Mouse (Mus musculus): Measurements from ENCODE around the gene Pak4. TPM values are rescaled to one million over a fixed set of nuclear protein-coding genes. Genes with fewer than 3 reads are reported as not detected.
A peak's percentile ranks its signal among the peaks of the same experiment; 100 is the strongest.

Pak4 gene
- 12.3 and 15.6 TPM in 2 replicates for polyA plus RNA-seq (2014; fragmentation: Nextera tagmentation; extraction: Ambion mirVana)

- under 1% methylated on average over 66 of the region's 66 CpGs for WGBS
- H3K4me1 ChIP-seq (ENCODE audit: control insufficient read depth, insufficient read depth, low read length) = peaks cover 17% of the 10 kb centered on the region
- peak within 1 kb of the TSS; percentile 89 for H3K27ac ChIP-seq (replicated peaks; ENCODE audit: low read depth, low read length)
- ATAC-seq (ENCODE audit: low FRiP score, low TSS enrichment) (peak; percentile 95), DNase-seq (peak; percentile 99)
- peak within 1 kb of the TSS; percentile 65 for H3K4me3 ChIP-seq (replicated peaks; ENCODE audit: low read depth, low read length)
- no peaks in the 10 kb centered on the region for H3K27me3 ChIP-seq (ENCODE audit: control insufficient read depth, insufficient read depth, low read length)
- H3K36me3 ChIP-seq (ENCODE audit: control insufficient read depth, insufficient read depth, low read length) = no peaks in the 10 kb centered on the region
- H3K9me3 ChIP-seq (ENCODE audit: control insufficient read depth, low read length) = no peaks in the 10 kb centered on the region
- H3K9ac ChIP-seq (replicated peaks; ENCODE audit: low read length) = peak within 1 kb of the TSS; percentile 62
- peak within 1 kb of the TSS; percentile 90 for H3K4me2 ChIP-seq (ENCODE audit: low read length)
These were observed at the start of gene Pak4, which contains the start of gene Samd4b for GRCm38 (mm10) chr7:28597642-28598446. Gene Pak4, minus strand, starts transcription at chr7:28598185. Gene Samd4b, minus strand, starts transcription at chr7:28598144.

DNA sequence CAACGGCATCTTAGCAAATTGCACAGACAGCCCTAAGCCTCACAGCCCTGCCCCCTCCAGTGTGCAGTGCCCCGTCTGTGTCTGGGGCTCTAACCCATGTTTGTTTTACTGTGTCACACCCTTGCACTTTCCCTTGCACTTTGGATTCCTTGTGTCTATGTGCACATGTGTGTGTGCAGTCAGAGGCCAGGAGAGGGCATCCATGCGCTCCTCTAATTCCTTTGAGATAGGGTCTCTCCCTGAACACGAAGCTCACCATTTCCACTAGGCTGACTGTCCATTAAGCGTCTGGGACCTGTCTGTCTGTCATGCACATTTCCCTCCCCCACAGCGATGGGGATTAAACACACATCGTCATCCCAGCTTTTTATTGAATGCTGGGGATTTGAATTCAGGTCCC is 49.0 kb upstream of the Pak4 start:
- no peak overlapping the region for H3K4me2 ChIP-seq (ENCODE audit: low read length)
- DNase-seq (no peak), ATAC-seq (ENCODE audit: low FRiP score, low TSS enrichment) (no peak)
- no peak overlapping the region for H3K27ac ChIP-seq (replicated peaks; ENCODE audit: low read depth, low read length)
- no peaks in the 10 kb centered on the region for H3K9me3 ChIP-seq (ENCODE audit: control insufficient read depth, low read length)
- H3K9ac ChIP-seq (replicated peaks; ENCODE audit: low read length) = no peak overlapping the region
- no peaks in the 10 kb centered on the region for H3K36me3 ChIP-seq (ENCODE audit: control insufficient read depth, insufficient read depth, low read length)
- no peaks in the 10 kb centered on the region for H3K27me3 ChIP-seq (ENCODE audit: control insufficient read depth, insufficient read depth, low read length)
- H3K4me1 ChIP-seq (ENCODE audit: control insufficient read depth, insufficient read depth, low read length) = no peaks in the 10 kb centered on the region
- H3K4me3 ChIP-seq (replicated peaks; ENCODE audit: low read depth, low read length) = no peak overlapping the region
- 54% methylated on average over 7 of the region's 7 CpGs for WGBS

DNA sequence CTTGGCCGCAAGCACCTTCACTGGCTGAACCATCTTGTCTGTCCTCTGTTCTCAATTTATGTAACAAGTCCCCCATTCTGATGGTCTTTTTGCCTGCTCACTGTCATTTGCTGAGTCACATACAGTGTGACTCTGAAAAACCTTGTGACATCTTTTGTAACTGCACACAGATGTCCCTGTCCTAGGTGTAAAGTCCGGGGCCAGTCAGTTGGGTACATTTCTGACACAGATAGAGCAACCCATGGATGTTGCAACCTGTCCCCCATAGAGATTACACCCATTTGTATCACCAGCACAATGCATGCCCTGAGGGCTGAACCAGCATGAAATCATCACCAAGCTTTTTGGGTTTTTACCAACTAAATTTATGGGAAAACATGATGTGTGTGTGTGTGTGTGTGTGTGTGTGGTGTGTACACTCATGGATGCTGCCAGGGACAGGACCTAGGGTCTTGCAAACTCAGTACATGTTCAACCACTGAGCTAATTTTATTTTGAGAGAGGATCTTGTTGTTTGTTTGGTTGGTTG is 48.0 kb upstream of the Pak4 start:
- ATAC-seq (ENCODE audit: low FRiP score, low TSS enrichment) (no peak), DNase-seq (no peak)
- H3K4me3 ChIP-seq (replicated peaks; ENCODE audit: low read depth, low read length) = no peak overlapping the region
- no peaks in the 10 kb centered on the region for H3K4me1 ChIP-seq (ENCODE audit: control insufficient read depth, insufficient read depth, low read length)
- no peaks in the 10 kb centered on the region for H3K27me3 ChIP-seq (ENCODE audit: control insufficient read depth, insufficient read depth, low read length)
- H3K27ac ChIP-seq (replicated peaks; ENCODE audit: low read depth, low read length) = no peak overlapping the region
- no peak overlapping the region for H3K4me2 ChIP-seq (ENCODE audit: low read length)
- no peak overlapping the region for H3K9ac ChIP-seq (replicated peaks; ENCODE audit: low read length)
- no peaks in the 10 kb centered on the region for H3K36me3 ChIP-seq (ENCODE audit: control insufficient read depth, insufficient read depth, low read length)
- 93% methylated on average over 2 of the region's 2 CpGs for WGBS
- H3K9me3 ChIP-seq (ENCODE audit: control insufficient read depth, low read length) = no peaks in the 10 kb centered on the region

DNA sequence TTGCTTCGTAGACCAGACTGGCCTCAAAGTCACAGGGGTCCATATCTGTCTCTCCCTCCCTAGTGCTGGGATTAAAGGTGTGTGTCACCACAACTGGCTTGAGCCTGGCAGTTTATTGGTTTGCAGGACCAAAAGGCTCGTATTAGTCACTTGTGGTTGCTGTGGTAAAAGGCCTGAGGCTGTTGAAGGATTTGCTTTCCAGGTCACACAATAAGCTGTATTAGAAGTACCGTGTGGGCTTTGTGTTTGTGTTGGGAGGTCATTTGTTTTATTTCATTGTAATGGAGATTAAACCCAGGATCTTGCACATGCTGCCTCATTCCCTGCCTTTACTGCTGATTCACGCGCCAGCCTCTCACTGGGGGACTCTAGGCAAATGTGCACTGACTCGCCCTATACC is 47.4 kb upstream of the Pak4 start:
- 36% methylated on average over 6 of the region's 6 CpGs for WGBS
- Histone ChIP-seq H3K4me1 (ENCODE audit: control insufficient read depth, insufficient read depth, low read length) (no peaks in the 10 kb centered on the region), H3K9me3 (ENCODE audit: control insufficient read depth, low read length) (no peaks in the 10 kb centered on the region), H3K4me3 (replicated peaks; ENCODE audit: low read depth, low read length) (no peak overlapping the region), H3K9ac (replicated peaks; ENCODE audit: low read length) (no peak overlapping the region), H3K27ac (replicated peaks; ENCODE audit: low read depth, low read length) (no peak overlapping the region), H3K4me2 (ENCODE audit: low read length) (no peak overlapping the region), H3K36me3 (ENCODE audit: control insufficient read depth, insufficient read depth, low read length) (no peaks in the 10 kb centered on the region), H3K27me3 (ENCODE audit: control insufficient read depth, insufficient read depth, low read length) (no peaks in the 10 kb centered on the region)
- no peak for ATAC-seq (ENCODE audit: low FRiP score, low TSS enrichment)
- no peak for DNase-seq

- WGBS = 92% methylated on average over 8 of the region's 8 CpGs
These were observed 43.6 kb upstream of the Pak4 start for GRCm38 (mm10) chr7:28641546-28641945.

DNA sequence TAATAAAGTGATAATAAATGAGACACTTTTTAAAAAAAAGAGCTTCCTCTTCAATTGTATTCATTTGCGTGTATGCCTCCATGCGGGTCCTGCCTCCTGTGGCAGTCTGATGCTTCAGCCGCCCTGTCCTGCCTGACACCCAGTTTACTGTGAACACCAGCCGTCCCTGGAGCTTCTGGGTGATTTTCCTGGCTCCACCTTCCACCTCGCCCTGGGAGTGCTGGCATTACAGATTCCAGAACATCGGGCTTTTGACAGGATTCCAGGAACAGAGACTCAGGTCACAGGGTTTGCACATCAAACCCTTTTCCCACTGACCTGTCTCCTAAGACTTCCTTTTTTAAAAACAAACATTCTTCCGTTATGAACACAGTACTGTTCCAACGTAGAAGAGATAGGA is 39.5 kb upstream of the Pak4 start:
- DNase-seq (no peak), ATAC-seq (ENCODE audit: low FRiP score, low TSS enrichment) (no peak)
- Histone ChIP-seq H3K27ac (replicated peaks; ENCODE audit: low read depth, low read length) (no peak overlapping the region), H3K27me3 (ENCODE audit: control insufficient read depth, insufficient read depth, low read length) (no peaks in the 10 kb centered on the region), H3K9me3 (ENCODE audit: control insufficient read depth, low read length) (no peaks in the 10 kb centered on the region), H3K9ac (replicated peaks; ENCODE audit: low read length) (no peak overlapping the region), H3K36me3 (ENCODE audit: control insufficient read depth, insufficient read depth, low read length) (no peaks in the 10 kb centered on the region), H3K4me2 (ENCODE audit: low read length) (no peak overlapping the region), H3K4me3 (replicated peaks; ENCODE audit: low read depth, low read length) (no peak overlapping the region), H3K4me1 (ENCODE audit: control insufficient read depth, insufficient read depth, low read length) (no peaks in the 10 kb centered on the region)
- WGBS = 29% methylated on average over 8 of the region's 8 CpGs

More at GRCm38 (mm10) chr7:28641546-28641945, 43.6 kb upstream of the Pak4 start:
- Histone ChIP-seq H3K9ac (replicated peaks; ENCODE audit: low read length) (no peak overlapping the region), H3K36me3 (ENCODE audit: control insufficient read depth, insufficient read depth, low read length) (no peaks in the 10 kb centered on the region), H3K4me2 (ENCODE audit: low read length) (no peak overlapping the region), H3K27ac (replicated peaks; ENCODE audit: low read depth, low read length) (no peak overlapping the region), H3K4me3 (replicated peaks; ENCODE audit: low read depth, low read length) (no peak overlapping the region), H3K9me3 (ENCODE audit: control insufficient read depth, low read length) (no peaks in the 10 kb centered on the region), H3K4me1 (ENCODE audit: control insufficient read depth, insufficient read depth, low read length) (no peaks in the 10 kb centered on the region), H3K27me3 (ENCODE audit: control insufficient read depth, insufficient read depth, low read length) (no peaks in the 10 kb centered on the region)
- no peak for ATAC-seq (ENCODE audit: low FRiP score, low TSS enrichment)
- no peak for DNase-seq

DNA sequence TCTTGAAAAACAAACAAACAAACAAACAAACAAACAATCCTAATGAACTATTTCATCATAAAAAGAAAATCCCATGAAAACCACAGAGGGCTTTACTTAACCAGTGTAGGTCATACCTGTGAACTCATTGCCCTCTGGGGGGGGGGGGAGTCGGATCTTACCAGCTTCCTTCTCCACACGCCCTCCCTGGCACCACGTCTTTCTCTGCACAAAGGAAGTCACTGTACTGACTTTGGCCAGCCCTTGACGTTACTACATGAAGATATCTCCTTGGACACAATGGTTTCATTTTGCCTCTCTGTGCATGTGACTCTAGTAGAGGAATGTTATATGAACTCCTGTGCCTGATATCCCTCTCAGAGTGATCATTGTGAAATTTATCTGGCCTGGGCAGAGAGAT is 36.1 kb upstream of the Pak4 start:
- H3K36me3 ChIP-seq (ENCODE audit: control insufficient read depth, insufficient read depth, low read length) = no peaks in the 10 kb centered on the region
- DNase-seq = no peak
- H3K9ac ChIP-seq (replicated peaks; ENCODE audit: low read length) = no peak overlapping the region
- 82% methylated on average over 4 of the region's 4 CpGs for WGBS
- no peak overlapping the region for H3K27ac ChIP-seq (replicated peaks; ENCODE audit: low read depth, low read length)
- H3K27me3 ChIP-seq (ENCODE audit: control insufficient read depth, insufficient read depth, low read length) = peaks cover 19% of the 10 kb centered on the region
- peaks cover 6% of the 10 kb centered on the region; the same call in 1 of the 2 replicates for H3K4me1 ChIP-seq (ENCODE audit: control insufficient read depth, insufficient read depth, low read length)
- ATAC-seq (ENCODE audit: low FRiP score, low TSS enrichment) = no peak
- no peak overlapping the region for H3K4me2 ChIP-seq (ENCODE audit: low read length)
- H3K4me3 ChIP-seq (replicated peaks; ENCODE audit: low read depth, low read length) = no peak overlapping the region
- no peaks in the 10 kb centered on the region for H3K9me3 ChIP-seq (ENCODE audit: control insufficient read depth, low read length)

DNA sequence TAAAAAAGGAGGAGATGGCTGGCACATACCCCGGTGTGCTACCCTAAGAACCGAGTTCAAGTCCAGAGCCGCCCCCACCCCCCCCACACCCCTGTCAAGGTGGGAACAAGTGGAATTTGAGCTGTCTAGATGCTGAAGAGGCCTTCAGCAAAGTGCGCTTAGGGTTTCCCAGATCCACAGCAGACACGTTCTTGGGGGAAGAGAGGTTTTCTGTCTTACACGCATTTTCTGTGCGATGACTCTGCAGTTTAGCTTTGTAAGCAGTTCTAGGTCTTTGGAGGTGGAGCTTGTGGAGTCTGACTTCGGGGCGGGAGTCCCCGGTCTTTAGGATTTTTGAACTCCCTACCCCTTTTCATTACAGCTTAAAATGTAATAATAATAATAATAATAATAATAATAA is 33.1 kb upstream of the Pak4 start, which contains the start of gene Acp7:
Gene Acp7 (minus strand): TSS at position 260 of the 400 bp plus-strand sequence.
- H3K4me1 ChIP-seq (ENCODE audit: control insufficient read depth, insufficient read depth, low read length) = peaks cover 6% of the 10 kb centered on the region; the same call in 1 of the 2 replicates
- ATAC-seq (ENCODE audit: low FRiP score, low TSS enrichment) (no peak), DNase-seq (no peak)
- no peak within 1 kb of the TSS for H3K9ac ChIP-seq (replicated peaks; ENCODE audit: low read length)
- H3K9me3 ChIP-seq (ENCODE audit: control insufficient read depth, low read length) = no peaks in the 10 kb centered on the region
- no peak within 1 kb of the TSS for H3K27ac ChIP-seq (replicated peaks; ENCODE audit: low read depth, low read length)
- no peaks in the 10 kb centered on the region for H3K36me3 ChIP-seq (ENCODE audit: control insufficient read depth, insufficient read depth, low read length)
- H3K4me3 ChIP-seq (replicated peaks; ENCODE audit: low read depth, low read length) = peak within 1 kb of the TSS; percentile 25
- H3K27me3 ChIP-seq (ENCODE audit: control insufficient read depth, insufficient read depth, low read length) = peaks cover 24% of the 10 kb centered on the region
- H3K4me2 ChIP-seq (ENCODE audit: low read length) = peak within 1 kb of the TSS; percentile 46
- 34% methylated on average over 10 of the region's 10 CpGs for WGBS

DNA sequence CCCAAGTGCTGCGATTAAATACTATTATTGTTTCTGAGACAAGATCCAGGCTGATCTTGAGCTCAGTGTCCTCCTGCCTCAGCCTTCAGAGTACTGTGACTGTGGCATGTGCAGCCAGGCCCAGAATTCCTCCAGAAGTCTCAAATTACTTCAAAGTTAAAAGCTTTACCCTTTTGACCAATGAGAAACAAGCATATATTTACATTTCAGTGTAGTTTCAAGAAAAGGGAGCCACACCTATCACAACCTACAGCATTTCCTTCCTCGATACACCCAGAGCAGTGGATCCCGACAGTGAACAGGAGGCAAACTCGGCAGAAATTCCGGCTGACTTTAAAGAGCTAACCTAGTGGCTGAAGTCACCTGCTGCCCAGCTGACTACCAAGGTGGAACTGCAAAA is 26.8 kb upstream of the Pak4 start:
- whole genome bisulfite sequencing = 92% methylated on average over 5 of the region's 5 CpGs

More for the DNA sequence above, 26.8 kb upstream of the Pak4 start:
- Histone ChIP-seq H3K4me2 (ENCODE audit: low read length) (no peak overlapping the region), H3K27me3 (ENCODE audit: control insufficient read depth, insufficient read depth, low read length) (peaks cover 10% of the 10 kb centered on the region; the same call in 1 of the 2 replicates), H3K4me1 (ENCODE audit: control insufficient read depth, insufficient read depth, low read length) (no peaks in the 10 kb centered on the region), H3K4me3 (replicated peaks; ENCODE audit: low read depth, low read length) (no peak overlapping the region), H3K36me3 (ENCODE audit: control insufficient read depth, insufficient read depth, low read length) (no peaks in the 10 kb centered on the region), H3K9ac (replicated peaks; ENCODE audit: low read length) (no peak overlapping the region), H3K9me3 (ENCODE audit: control insufficient read depth, low read length) (no peaks in the 10 kb centered on the region), H3K27ac (replicated peaks; ENCODE audit: low read depth, low read length) (no peak overlapping the region)
- no peak for ATAC-seq (ENCODE audit: low FRiP score, low TSS enrichment)
- no peak for DNase-seq

All from midbrain, embryonic 14.5 days (tissue).